Mouse (Mus musculus): ENCODE measurements around the gene Rpl23. TPM values are rescaled to one million over a fixed set of nuclear protein-coding genes. Genes with fewer than 3 reads are reported as not detected.
"Not testable (repeated sequence)": the region's sequence is repeated elsewhere in the genome, so short reads cannot be mapped to it uniquely, and the experiment has no call there.

Rpl23 gene
- polyA plus RNA-seq, 1 experiment from 2014 or later, result 363 TPM

GRCm38 (mm10) chr11:97739155-97739554 lies 43.1 kb downstream of the Rpl23 start:
- no peak overlapping the region for H3K9ac ChIP-seq (replicated peaks; ENCODE audit: low read length)
- H3K4me3 ChIP-seq (replicated peaks; ENCODE audit: low read depth, low read length), result no peak overlapping the region
- no peaks in the 10 kb centered on the region for H3K36me3 ChIP-seq (ENCODE audit: control insufficient read depth, insufficient read depth, low read length)
- WGBS, result 94% methylated on average over 3 of the region's 3 CpGs
- no peak overlapping the region for H3K27ac ChIP-seq (replicated peaks; ENCODE audit: low read depth, low read length)
- no peak for DNase-seq
- H3K4me1 ChIP-seq (ENCODE audit: control insufficient read depth, insufficient read depth, low read length), result peaks cover 18% of the 10 kb centered on the region
- no peak for ATAC-seq (ENCODE audit: low FRiP score, low TSS enrichment)
- H3K4me2 ChIP-seq (ENCODE audit: low read length), result no peak overlapping the region
- H3K9me3 ChIP-seq (ENCODE audit: control insufficient read depth, low read length), result no peaks in the 10 kb centered on the region
- H3K27me3 ChIP-seq (ENCODE audit: control insufficient read depth, insufficient read depth, low read length), result no peaks in the 10 kb centered on the region

- WGBS, result 66% methylated on average over 6 of the region's 6 CpGs
- no peak overlapping the region for H3K4me3 ChIP-seq (replicated peaks; ENCODE audit: low read depth, low read length)
Observed at GRCm38 (mm10) chr11:97738703-97739102, 43.5 kb downstream of the Rpl23 start.

GRCm38 (mm10) chr11:97737600-97737999 lies 44.6 kb downstream of the Rpl23 start:
- no peak for ATAC-seq (ENCODE audit: low FRiP score, low TSS enrichment)
- H3K27me3 ChIP-seq (ENCODE audit: control insufficient read depth, insufficient read depth, low read length), result no peaks in the 10 kb centered on the region
- no peak overlapping the region for H3K9ac ChIP-seq (replicated peaks; ENCODE audit: low read length)
- peaks cover 7% of the 10 kb centered on the region for H3K4me1 ChIP-seq (ENCODE audit: control insufficient read depth, insufficient read depth, low read length)
- no peak overlapping the region for H3K4me3 ChIP-seq (replicated peaks; ENCODE audit: low read depth, low read length)
- H3K9me3 ChIP-seq (ENCODE audit: control insufficient read depth, low read length), result no peaks in the 10 kb centered on the region
- no peaks in the 10 kb centered on the region for H3K36me3 ChIP-seq (ENCODE audit: control insufficient read depth, insufficient read depth, low read length)
- no peak for DNase-seq
- no peak overlapping the region for H3K27ac ChIP-seq (replicated peaks; ENCODE audit: low read depth, low read length)
- 81% methylated on average over 4 of the region's 4 CpGs for WGBS
- no peak overlapping the region for H3K4me2 ChIP-seq (ENCODE audit: low read length)

More at GRCm38 (mm10) chr11:97738703-97739102, 43.5 kb downstream of the Rpl23 start:
- H3K4me1 ChIP-seq (ENCODE audit: control insufficient read depth, insufficient read depth, low read length), result peaks cover 18% of the 10 kb centered on the region
- ATAC-seq (ENCODE audit: low FRiP score, low TSS enrichment) (no peak), DNase-seq (peak; percentile 26)
- H3K27me3 ChIP-seq (ENCODE audit: control insufficient read depth, insufficient read depth, low read length), result no peaks in the 10 kb centered on the region
- no peak overlapping the region for H3K4me2 ChIP-seq (ENCODE audit: low read length)
- H3K9me3 ChIP-seq (ENCODE audit: control insufficient read depth, low read length), result no peaks in the 10 kb centered on the region
- H3K27ac ChIP-seq (replicated peaks; ENCODE audit: low read depth, low read length), result no peak overlapping the region
- no peaks in the 10 kb centered on the region for H3K36me3 ChIP-seq (ENCODE audit: control insufficient read depth, insufficient read depth, low read length)
- no peak overlapping the region for H3K9ac ChIP-seq (replicated peaks; ENCODE audit: low read length)

- Histone ChIP-seq H3K4me3 (replicated peaks; ENCODE audit: low read depth, low read length) (no peak overlapping the region), H3K27ac (replicated peaks; ENCODE audit: low read depth, low read length) (no peak overlapping the region), H3K4me1 (ENCODE audit: control insufficient read depth, insufficient read depth, low read length) (no peaks in the 10 kb centered on the region), H3K9ac (replicated peaks; ENCODE audit: low read length) (no peak overlapping the region), H3K27me3 (ENCODE audit: control insufficient read depth, insufficient read depth, low read length) (no peaks in the 10 kb centered on the region), H3K9me3 (ENCODE audit: control insufficient read depth, low read length) (no peaks in the 10 kb centered on the region), H3K36me3 (ENCODE audit: control insufficient read depth, insufficient read depth, low read length) (peaks cover 7% of the 10 kb centered on the region), H3K4me2 (ENCODE audit: low read length) (no peak overlapping the region)
- no peak for DNase-seq
- no peak for ATAC-seq (ENCODE audit: low FRiP score, low TSS enrichment)
- 92% methylated on average over 5 of the region's 5 CpGs for WGBS
Observed at GRCm38 (mm10) chr11:97736645-97737044, 45.6 kb downstream of the Rpl23 start.

GRCm38 (mm10) chr11:97734810-97735209 lies 47.4 kb downstream of the Rpl23 start:
- not testable (repeated sequence) for H3K4me1 ChIP-seq (ENCODE audit: control insufficient read depth, insufficient read depth, low read length); ATAC-seq (ENCODE audit: low FRiP score, low TSS enrichment); DNase-seq; H3K9ac ChIP-seq (replicated peaks; ENCODE audit: low read length); H3K27ac ChIP-seq (replicated peaks; ENCODE audit: low read depth, low read length); H3K4me2 ChIP-seq (ENCODE audit: low read length); H3K9me3 ChIP-seq (ENCODE audit: control insufficient read depth, low read length); H3K27me3 ChIP-seq (ENCODE audit: control insufficient read depth, insufficient read depth, low read length); H3K4me3 ChIP-seq (replicated peaks; ENCODE audit: low read depth, low read length)
- H3K36me3 ChIP-seq (ENCODE audit: control insufficient read depth, insufficient read depth, low read length), result peaks cover 23% of the 10 kb centered on the region
- WGBS, result 93% methylated on average over 5 of the region's 5 CpGs

- WGBS, result 73% methylated on average over 10 of the region's 10 CpGs
- no peaks in the 10 kb centered on the region for H3K9me3 ChIP-seq (ENCODE audit: control insufficient read depth, low read length)
- H3K4me2 ChIP-seq (ENCODE audit: low read length), result no peak overlapping the region
- DNase-seq (no peak), ATAC-seq (ENCODE audit: low FRiP score, low TSS enrichment) (no peak)
- H3K4me3 ChIP-seq (replicated peaks; ENCODE audit: low read depth, low read length), result no peak overlapping the region
- H3K27me3 ChIP-seq (ENCODE audit: control insufficient read depth, insufficient read depth, low read length), result no peaks in the 10 kb centered on the region
- no peak overlapping the region for H3K27ac ChIP-seq (replicated peaks; ENCODE audit: low read depth, low read length)
- H3K9ac ChIP-seq (replicated peaks; ENCODE audit: low read length), result no peak overlapping the region
- H3K36me3 ChIP-seq (ENCODE audit: control insufficient read depth, insufficient read depth, low read length), result peaks cover 33% of the 10 kb centered on the region
- H3K4me1 ChIP-seq (ENCODE audit: control insufficient read depth, insufficient read depth, low read length), result no peaks in the 10 kb centered on the region
Observed at GRCm38 (mm10) chr11:97733689-97734088, 48.5 kb downstream of the Rpl23 start.

GRCm38 (mm10) chr11:97728730-97729129 lies 53.5 kb downstream of the Rpl23 start:
- Histone ChIP-seq H3K4me2 (ENCODE audit: low read length) (no peak overlapping the region), H3K36me3 (ENCODE audit: control insufficient read depth, insufficient read depth, low read length) (peaks cover 81% of the 10 kb centered on the region), H3K27me3 (ENCODE audit: control insufficient read depth, insufficient read depth, low read length) (no peaks in the 10 kb centered on the region), H3K9me3 (ENCODE audit: control insufficient read depth, low read length) (no peaks in the 10 kb centered on the region), H3K9ac (replicated peaks; ENCODE audit: low read length) (no peak overlapping the region), H3K4me3 (replicated peaks; ENCODE audit: low read depth, low read length) (no peak overlapping the region), H3K4me1 (ENCODE audit: control insufficient read depth, insufficient read depth, low read length) (no peaks in the 10 kb centered on the region), H3K27ac (replicated peaks; ENCODE audit: low read depth, low read length) (no peak overlapping the region)
- 94% methylated on average over 7 of the region's 7 CpGs for WGBS
- ATAC-seq (ENCODE audit: low FRiP score, low TSS enrichment) (no peak), DNase-seq (no peak)

GRCm38 (mm10) chr11:97728311-97728710 lies 53.9 kb downstream of the Rpl23 start:
- WGBS, result 86% methylated on average over 7 of the region's 7 CpGs
- H3K36me3 ChIP-seq (ENCODE audit: control insufficient read depth, insufficient read depth, low read length), result peaks cover 84% of the 10 kb centered on the region
- ATAC-seq (ENCODE audit: low FRiP score, low TSS enrichment), result no peak

More at GRCm38 (mm10) chr11:97728311-97728710, 53.9 kb downstream of the Rpl23 start:
- Histone ChIP-seq H3K27me3 (ENCODE audit: control insufficient read depth, insufficient read depth, low read length) (no peaks in the 10 kb centered on the region), H3K9ac (replicated peaks; ENCODE audit: low read length) (no peak overlapping the region), H3K9me3 (ENCODE audit: control insufficient read depth, low read length) (no peaks in the 10 kb centered on the region), H3K4me1 (ENCODE audit: control insufficient read depth, insufficient read depth, low read length) (no peaks in the 10 kb centered on the region), H3K4me2 (ENCODE audit: low read length) (no peak overlapping the region), H3K4me3 (replicated peaks; ENCODE audit: low read depth, low read length) (no peak overlapping the region), H3K27ac (replicated peaks; ENCODE audit: low read depth, low read length) (no peak overlapping the region)
- no peak for DNase-seq

Data from midbrain, embryonic 14.5 days (tissue).